Mouse (Mus musculus): ENCODE results near the gene Lrrc41.

The Lrrc41 gene

GRCm38 (mm10) chr4:116143317-116143811, 68.3 kb downstream of the Lrrc41 start:
- intact Hi-C loops (cut with DNase I): no loop called here

DNA sequence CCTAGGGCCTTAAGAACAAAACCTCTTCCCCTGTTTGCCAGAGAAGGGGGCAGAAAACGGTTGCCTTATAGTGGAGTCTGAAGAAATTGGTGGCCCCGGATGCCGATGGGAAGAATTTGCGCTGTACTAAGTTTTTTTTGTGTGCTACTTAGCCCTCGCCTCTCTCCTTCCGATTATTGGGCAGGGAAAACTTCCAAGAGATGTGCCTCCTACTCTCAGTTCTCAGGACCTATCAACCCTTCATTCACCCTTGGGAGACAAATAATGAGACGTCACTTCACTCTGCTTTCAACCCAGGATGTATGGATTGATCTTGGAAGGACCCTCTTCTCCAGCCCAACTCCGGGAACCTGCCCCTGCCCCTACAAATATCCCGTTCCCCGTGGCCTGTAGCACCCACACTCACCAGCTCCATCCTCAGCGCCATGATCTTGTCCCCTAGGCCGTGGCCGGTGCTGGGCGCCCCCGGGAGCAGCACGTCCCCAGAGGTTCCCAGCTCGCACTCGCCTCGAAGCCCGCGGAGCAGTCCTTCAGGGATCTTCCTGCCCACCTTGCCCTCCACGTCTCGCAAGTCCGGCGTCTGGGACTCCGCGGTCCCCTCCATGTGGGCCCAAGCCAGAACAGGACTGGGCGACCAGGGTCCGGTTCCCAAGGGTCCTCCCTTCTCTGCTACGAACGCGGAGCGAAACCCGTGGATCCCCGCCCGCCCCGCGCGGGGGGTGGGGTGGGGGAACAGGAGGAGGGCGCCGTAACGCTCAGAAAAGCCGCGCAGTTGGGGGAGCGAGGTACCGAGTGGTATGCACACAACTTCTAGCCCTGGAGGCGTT, 69.0 kb downstream of the Lrrc41 start:
- intact Hi-C loops (cut with DNase I): no loop called here
